Mouse (Mus musculus) liver, postnatal 0 days (tissue): ENCODE data around the gene Fras1. TPM values are rescaled to one million over a fixed set of nuclear protein-coding genes. Genes with fewer than 3 reads are reported as not detected.

Experiments
- ATAC-seq: fragments of 200-750 bp; cut with Nextera tagmentation; 2 replicates; pipeline ENCODE4 v1.8.0; 2017; ENCODE audit warnings: mild to moderate bottlenecking, moderate library complexity
- DNase-seq: peaks from one replicate; pipeline ENCODE4 v3.0.0-alpha.2; 2016
- H3K27ac ChIP-seq: fragments of 300-500 bp; sonication (generic); 2 replicates; pipeline ENCODE4 v1.5.1; 2014; ENCODE audit warnings: antibody characterized with exemption, moderate library complexity, mild to moderate bottlenecking, low read depth
- H3K27me3 ChIP-seq: fragments of 300-500 bp; sonication (generic); 2 replicates; pipeline ENCODE4 v1.6.1; 2014; ENCODE audit warnings: low read length, control low read depth, mixed read lengths; ENCODE audit not compliant: insufficient read depth
- H3K36me3 ChIP-seq: fragments of 300-500 bp; sonication (generic); replicated peaks from 2 replicates; pipeline ENCODE4 v1.6.1; 2014; ENCODE audit warnings: mild to moderate bottlenecking, control low read depth, low read length, moderate library complexity, mixed read lengths; ENCODE audit not compliant: insufficient read depth
- H3K4me1 ChIP-seq: fragments of 300-500 bp; sonication (generic); 2 replicates; pipeline ENCODE4 v1.6.1; 2014; ENCODE audit warnings: antibody characterized with exemption, mild to moderate bottlenecking, control low read depth; ENCODE audit not compliant: insufficient read depth
- H3K4me2 ChIP-seq: fragments of 300-500 bp; sonication (generic); 2 replicates; pipeline ENCODE4 v1.6.1; 2014; ENCODE audit warnings: low read depth, mild to moderate bottlenecking, low read length, moderate library complexity, mixed read lengths
- H3K4me3 ChIP-seq: fragments of 300-500 bp; sonication (generic); 2 replicates; pipeline ENCODE4 v1.5.1; 2014; ENCODE audit warnings: low read depth, low read length
- H3K9ac ChIP-seq: fragments of 300-500 bp; sonication (generic); replicated peaks from 2 replicates; pipeline ENCODE4 v1.6.1; 2014; ENCODE audit warnings: mild to moderate bottlenecking, moderate library complexity
- H3K9me3 ChIP-seq: fragments of 300-500 bp; sonication (generic); 2 replicates; pipeline ENCODE4 v1.6.1; 2016; ENCODE audit warnings: mild to moderate bottlenecking, control low read depth, low read length, mixed read lengths
- CTCF ChIP-seq: sonication (generic); IDR thresholded peaks from 2 replicates; pipeline ENCODE4 v1.5.1; 2016; ENCODE audit warnings: antibody characterized with exemption, low read depth
- EP300 ChIP-seq: IDR thresholded peaks from 2 replicates; pipeline ENCODE4 v1.6.1; 2016; ENCODE audit warnings: antibody characterized with exemption, low read depth, mild to moderate bottlenecking
- WGBS: fragments of 180-500 bp; shearing (Covaris S2); extraction: QIAGEN DNeasy Blood & Tissue Kit; methylation state at CpG from one replicate; pipeline ENCODE4 v1.1.7; 2014; ENCODE audit not compliant: insufficient replicate concordance; 5-methylcytosine and 5-hydroxymethylcytosine counted together
- polyA plus RNA-seq: library from polyadenylated mRNA; unstranded; fragments of >200 nt; fragmentation: Nextera tagmentation; extraction: Ambion mirVana; gene quantifications from 2 replicates; pipeline ENCODE4 v1.2.1, GENCODE M21; 2015

Fras1 gene
- polyA plus RNA-seq, 1 experiment from 2014 or later: 0.41 TPM

DNA sequence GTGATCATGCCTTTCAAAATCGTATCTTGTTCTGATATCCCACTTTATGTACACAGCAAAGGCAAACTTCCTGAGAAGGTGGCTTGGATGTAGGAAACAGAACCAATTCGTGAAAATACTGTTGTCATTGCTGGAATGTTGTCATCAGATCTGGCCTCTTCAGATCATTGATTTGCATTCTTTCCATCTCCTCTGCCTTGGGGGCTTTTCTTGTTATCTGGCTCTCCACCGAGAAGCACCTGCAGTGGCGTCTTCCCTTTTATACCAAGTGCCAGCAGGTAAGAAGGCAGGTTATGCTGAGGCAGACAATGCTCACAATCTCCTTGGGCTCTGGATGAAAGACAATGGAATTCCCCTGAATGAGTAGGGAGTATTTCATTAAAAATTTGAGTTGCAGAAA is 108.3 kb downstream of the Fras1 start:
- Histone ChIP-seq H3K36me3 (no peaks in the 10 kb centered on the region), H3K9me3 (no peaks in the 10 kb centered on the region), H3K4me2 (no peak overlapping the region), H3K4me1 (no peaks in the 10 kb centered on the region), H3K4me3 (no peak overlapping the region), H3K9ac (no peak overlapping the region), H3K27me3 (no peaks in the 10 kb centered on the region), H3K27ac (no peak overlapping the region)
- WGBS: 58% methylated on average over 4 of the region's 4 CpGs
- DNase-seq (no peak), ATAC-seq (no peak)
- TF ChIP-seq CTCF (no peak), EP300 (no peak)

GRCm38 (mm10) chr5:96492497-96492896 is 118.7 kb downstream of the Fras1 start:
- DNase-seq: no peak
- no peaks in the 10 kb centered on the region for H3K27me3 ChIP-seq
- ATAC-seq: no peak
- no peaks in the 10 kb centered on the region for H3K4me1 ChIP-seq
- H3K4me3 ChIP-seq: no peak overlapping the region
- WGBS: 63% methylated on average over 1 of the region's 1 CpGs
- H3K9me3 ChIP-seq: no peaks in the 10 kb centered on the region
- no peak overlapping the region for H3K4me2 ChIP-seq
- H3K27ac ChIP-seq: no peak overlapping the region
- TF ChIP-seq CTCF (no peak), EP300 (no peak)
- H3K9ac ChIP-seq: no peak overlapping the region
- no peaks in the 10 kb centered on the region for H3K36me3 ChIP-seq

- no peak overlapping the region for H3K9ac ChIP-seq
- no peak overlapping the region for H3K4me3 ChIP-seq
- ATAC-seq (no peak), DNase-seq (no peak)
- H3K4me1 ChIP-seq: no peaks in the 10 kb centered on the region
- no peak overlapping the region for H3K27ac ChIP-seq
- TF ChIP-seq CTCF (no peak), EP300 (no peak)
- no peaks in the 10 kb centered on the region for H3K27me3 ChIP-seq
- 79% methylated on average over 7 of the region's 7 CpGs for WGBS
- H3K36me3 ChIP-seq: no peaks in the 10 kb centered on the region
- no peaks in the 10 kb centered on the region for H3K9me3 ChIP-seq
- no peak overlapping the region for H3K4me2 ChIP-seq
These were observed 120.9 kb downstream of the Fras1 start for GRCm38 (mm10) chr5:96494502-96495292.

- TF ChIP-seq EP300: no peak
- TF ChIP-seq CTCF: no peak
- Histone ChIP-seq H3K9me3 (no peaks in the 10 kb centered on the region), H3K27me3 (no peaks in the 10 kb centered on the region), H3K9ac (no peak overlapping the region), H3K4me3 (no peak overlapping the region), H3K4me2 (no peak overlapping the region), H3K27ac (no peak overlapping the region), H3K36me3 (no peaks in the 10 kb centered on the region), H3K4me1 (no peaks in the 10 kb centered on the region)
- DNase-seq (no peak), ATAC-seq (peak; percentile 86)
- WGBS: 36% methylated on average over 2 of the region's 2 CpGs
These were observed 124.3 kb downstream of the Fras1 start for GRCm38 (mm10) chr5:96498083-96498482.

DNA sequence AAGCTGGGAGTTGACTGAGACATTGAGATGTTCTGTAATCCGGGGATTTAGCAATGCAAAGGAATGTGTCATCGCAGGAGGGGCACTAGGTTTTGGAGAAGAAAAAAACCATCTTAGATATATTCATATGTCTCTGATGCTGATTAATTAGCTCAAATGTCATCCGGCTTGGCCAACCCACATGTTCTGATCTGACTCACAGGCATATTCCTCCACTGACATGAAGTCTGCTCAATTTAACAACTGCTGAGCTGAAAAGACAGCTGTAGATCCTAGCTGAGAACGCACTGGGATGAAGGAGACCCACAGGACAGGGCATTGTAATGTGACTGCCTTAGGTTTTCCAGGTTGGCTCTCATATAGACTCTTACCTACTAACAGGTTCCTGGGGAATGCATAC is 128.0 kb downstream of the Fras1 start:
- no peaks in the 10 kb centered on the region for H3K27me3 ChIP-seq
- no peak overlapping the region for H3K27ac ChIP-seq
- WGBS: 73% methylated on average over 4 of the region's 4 CpGs
- no peaks in the 10 kb centered on the region for H3K36me3 ChIP-seq
- no peak overlapping the region for H3K4me2 ChIP-seq
- no peaks in the 10 kb centered on the region for H3K4me1 ChIP-seq
- TF ChIP-seq CTCF (no peak), EP300 (no peak)
- no peak overlapping the region for H3K9ac ChIP-seq
- no peak overlapping the region for H3K4me3 ChIP-seq
- no peak for ATAC-seq
- no peaks in the 10 kb centered on the region for H3K9me3 ChIP-seq
- no peak for DNase-seq

DNA sequence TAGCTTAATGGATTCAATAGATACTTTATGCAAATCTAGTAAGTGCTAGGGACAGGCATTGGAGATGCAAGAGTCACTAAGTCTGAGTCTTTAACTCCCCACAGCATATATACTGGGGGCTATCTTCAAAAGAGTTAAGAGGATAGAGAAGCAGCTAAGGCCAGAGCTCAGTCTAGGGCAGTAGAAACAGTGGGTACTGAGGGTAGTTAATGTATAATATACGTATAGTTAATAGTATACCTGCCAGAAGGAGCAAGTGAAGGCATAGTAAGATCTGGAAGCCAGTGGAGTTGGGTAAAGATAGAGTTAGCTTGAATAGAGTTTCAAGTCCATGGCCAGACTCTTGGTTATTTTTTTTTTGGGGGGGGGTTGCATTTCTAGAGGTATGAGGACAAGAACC is 128.6 kb downstream of the Fras1 start:
- DNase-seq (no peak), ATAC-seq (no peak)
- Histone ChIP-seq H3K9me3 (no peaks in the 10 kb centered on the region), H3K27ac (no peak overlapping the region), H3K36me3 (no peaks in the 10 kb centered on the region), H3K27me3 (no peaks in the 10 kb centered on the region), H3K9ac (no peak overlapping the region), H3K4me3 (no peak overlapping the region), H3K4me2 (no peak overlapping the region), H3K4me1 (no peaks in the 10 kb centered on the region)
- TF ChIP-seq CTCF (no peak), EP300 (no peak)
- WGBS: 47% methylated on average over 1 of the region's 1 CpGs

DNA sequence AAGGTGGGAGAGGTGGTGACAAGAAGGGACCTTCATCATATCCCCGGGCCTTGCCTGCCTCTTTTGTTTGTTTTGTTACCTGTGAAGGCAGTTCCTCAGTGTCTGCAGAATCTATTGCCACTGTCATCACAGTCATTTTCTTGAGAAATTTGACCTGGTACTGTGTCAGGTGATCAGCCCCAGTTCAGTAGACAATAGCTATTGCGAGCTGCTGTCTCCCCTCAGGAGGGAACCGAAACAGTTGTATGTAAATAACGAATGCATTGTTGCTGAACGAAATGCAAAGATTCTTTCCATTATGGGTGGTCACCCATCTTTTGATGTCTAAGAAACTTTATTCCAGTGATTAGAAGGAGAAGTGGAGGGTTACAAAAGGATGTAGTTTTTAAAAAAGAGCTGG is 137.2 kb downstream of the Fras1 start:
- H3K4me1 ChIP-seq: no peaks in the 10 kb centered on the region
- no peak overlapping the region for H3K4me2 ChIP-seq
- no peak overlapping the region for H3K9ac ChIP-seq
- H3K9me3 ChIP-seq: no peaks in the 10 kb centered on the region
- 81% methylated on average over 5 of the region's 5 CpGs for WGBS
- no peak for TF ChIP-seq EP300
- no peak for TF ChIP-seq CTCF
- DNase-seq: no peak
- no peaks in the 10 kb centered on the region for H3K27me3 ChIP-seq
- H3K4me3 ChIP-seq: no peak overlapping the region
- no peak for ATAC-seq
- H3K36me3 ChIP-seq: no peaks in the 10 kb centered on the region
- no peak overlapping the region for H3K27ac ChIP-seq
